Comparison of ENCODE assay signal across 9 mouse cellular contexts in genomic region chr7:142659767-142660650, GRCm38 (mm10). TPM values are rescaled to one million over a fixed set of nuclear protein-coding genes. Genes with fewer than 3 reads are reported as not detected.
DNase-seq lines count a peak whose midpoint lies in the region; ATAC-seq and TF ChIP-seq lines count a peak whose summit lies in the region.
"Had no signal": no experiment of that assay in that cellular context is flagged by ENCODE, and none has a peak within 500 bp of the region (broad histone marks: within the 10 kb centered on the region; RNA-seq: fewer than 3 reads in every experiment).

No protein-coding gene starts in this region.

- H3K27me3 ChIP-seq in lung, embryonic 16.5 days (ENCODE audit: control insufficient read depth, insufficient read depth, low read depth, low read length), result peaks cover 87% of the 10 kb centered on the region
- H3K27me3 ChIP-seq in forebrain, embryonic 11.5 days (ENCODE audit: control insufficient read depth, insufficient read depth, low read length), result peaks cover 97% of the 10 kb centered on the region
- H3K27me3 ChIP-seq in limb, embryonic 14.5 days (ENCODE audit: control insufficient read depth, insufficient read depth, low read length), result peaks cover 81% of the 10 kb centered on the region
- H3K27me3 ChIP-seq in stomach, embryonic 16.5 days (ENCODE audit: control insufficient read depth, insufficient read depth, low read length), result peaks cover 69% of the 10 kb centered on the region

- H3K36me3 ChIP-seq in lung, embryonic 16.5 days (ENCODE audit: control insufficient read depth, insufficient read depth, low read length), result no peaks in the 10 kb centered on the region
- no peaks in the 10 kb centered on the region for H3K36me3 ChIP-seq in forebrain, embryonic 11.5 days (ENCODE audit: control insufficient read depth, insufficient read depth, low read length)
- H3K36me3 ChIP-seq in limb, embryonic 14.5 days (ENCODE audit: control insufficient read depth, insufficient read depth, low read length), result peaks cover 22% of the 10 kb centered on the region
- H3K36me3 ChIP-seq in stomach, embryonic 16.5 days (ENCODE audit: control insufficient read depth, insufficient read depth, low read length), result no peaks in the 10 kb centered on the region

- H3K27ac ChIP-seq in lung, embryonic 16.5 days (ENCODE audit: low read length), result peak overlapping the region; percentile 87
- H3K27ac ChIP-seq in forebrain, embryonic 11.5 days (ENCODE audit: low read depth, low read length), result no peak overlapping the region
- peak overlapping the region; percentile 96 for H3K27ac ChIP-seq in limb, embryonic 14.5 days (replicated peaks; ENCODE audit: low read depth, low read length)
- H3K27ac ChIP-seq in stomach, embryonic 16.5 days (ENCODE audit: low read length), result peak overlapping the region; percentile 91

- 1% methylated on average over 40 of the region's 43 CpGs for WGBS in lung, embryonic 16.5 days
- whole genome bisulfite sequencing in forebrain, embryonic 11.5 days, result under 1% methylated on average over 41 of the region's 43 CpGs
- 1% methylated on average over 39 of the region's 43 CpGs for WGBS in limb, embryonic 14.5 days
- WGBS in stomach, embryonic 16.5 days, result 2% methylated on average over 41 of the region's 43 CpGs

- TF ChIP-seq POLR2A in limb, embryonic 14.5 days (IDR thresholded peaks at IDR 0.05; ENCODE audit: borderline replicate concordance, extremely low read depth, insufficient read depth, insufficient read length), result no peak

- peak; percentile 13; the same call in 1 of the 2 replicates for ATAC-seq in lung, embryonic 16.5 days (ENCODE audit: low read depth)
- ATAC-seq in forebrain, embryonic 11.5 days (replicated peaks; ENCODE audit: low FRiP score), result 0 out of 2 replicates have a peak, but pooled peaks have one; percentile 37
- ATAC-seq in limb, embryonic 14.5 days (ENCODE audit: low FRiP score, low read depth), result 0 out of 2 replicates have a peak, but pooled peaks have one; percentile 3
- peak; percentile 21; the same call in 1 of the 2 replicates for ATAC-seq in stomach, embryonic 16.5 days (ENCODE audit: insufficient read depth, low FRiP score)
- no peak for ATAC-seq in cerebellum, adult (ENCODE audit: insufficient number of reproducible peaks, low FRiP score, low TSS enrichment)

- H3K4me3 ChIP-seq in lung, embryonic 16.5 days (ENCODE audit: low read length), result peak overlapping the region; percentile 56
- peak overlapping the region; percentile 34 for H3K4me3 ChIP-seq in forebrain, embryonic 11.5 days (ENCODE audit: low read depth, low read length)
- H3K4me3 ChIP-seq in limb, embryonic 14.5 days (replicated peaks; ENCODE audit: low read length), result peak overlapping the region; percentile 71
- H3K4me3 ChIP-seq in stomach, embryonic 16.5 days (replicated peaks; ENCODE audit: low read length), result peak overlapping the region; percentile 60

- peak overlapping the region; percentile 76 for H3K4me2 ChIP-seq in lung, embryonic 16.5 days (ENCODE audit: low read depth, low read length)
- peak overlapping the region; percentile 49 for H3K4me2 ChIP-seq in forebrain, embryonic 11.5 days (ENCODE audit: low read depth, low read length, severe bottlenecking)
- H3K4me2 ChIP-seq in limb, embryonic 14.5 days (replicated peaks; ENCODE audit: low read depth, low read length, severe bottlenecking), result peak overlapping the region; percentile 67
- peak overlapping the region; percentile 54 for H3K4me2 ChIP-seq in stomach, embryonic 16.5 days (ENCODE audit: low read depth, low read length)

- H3K4me1 ChIP-seq in lung, embryonic 16.5 days (replicated peaks; ENCODE audit: control insufficient read depth, insufficient read depth, low read length), result peaks cover 31% of the 10 kb centered on the region
- H3K4me1 ChIP-seq in forebrain, embryonic 11.5 days (replicated peaks; ENCODE audit: control insufficient read depth, insufficient read depth, low read length), result peaks cover 12% of the 10 kb centered on the region
- H3K4me1 ChIP-seq in limb, embryonic 14.5 days (ENCODE audit: control insufficient read depth, insufficient read depth, low read length), result peaks cover 3% of the 10 kb centered on the region; the same call in 1 of the 2 replicates
- no peaks in the 10 kb centered on the region; the same call in 1 of the 2 replicates for H3K4me1 ChIP-seq in stomach, embryonic 16.5 days (ENCODE audit: control insufficient read depth, insufficient read depth, low read length)

- no peak for DNase-seq in lung, postnatal 14 days
- no peak for DNase-seq in forebrain, embryonic 11.5 days (ENCODE audit: low spot score)
- no peak for DNase-seq in limb, embryonic 14.5 days (ENCODE audit: low spot score)
- no peak for DNase-seq in urinary bladder, adult 2 months (ENCODE audit: low spot score)
- no peak for DNase-seq in cerebellum, postnatal 25 days

- H3K9ac ChIP-seq in lung, embryonic 16.5 days (ENCODE audit: low read length), result peak overlapping the region; percentile 80
- H3K9ac ChIP-seq in forebrain, embryonic 11.5 days (ENCODE audit: low read length), result peak overlapping the region; percentile 47; the same call in 1 of the 2 replicates
- H3K9ac ChIP-seq in limb, embryonic 14.5 days (ENCODE audit: low read depth, low read length, severe bottlenecking), result peak overlapping the region; percentile 96
- H3K9ac ChIP-seq in stomach, embryonic 16.5 days (ENCODE audit: low read length), result peak overlapping the region; percentile 83

- no peaks in the 10 kb centered on the region for H3K9me3 ChIP-seq in lung, embryonic 16.5 days (ENCODE audit: control insufficient read depth, low read length)
- H3K9me3 ChIP-seq in forebrain, embryonic 11.5 days (ENCODE audit: control insufficient read depth, low read length), result no peaks in the 10 kb centered on the region
- H3K9me3 ChIP-seq in limb, embryonic 14.5 days (ENCODE audit: control insufficient read depth, low read length), result no peaks in the 10 kb centered on the region
- no peaks in the 10 kb centered on the region for H3K9me3 ChIP-seq in stomach, embryonic 16.5 days (replicated peaks; ENCODE audit: control insufficient read depth, low read length)

RNA-seq across cellular contexts. Expression of gene Igf2, which starts 6.6 kb away (rescaled TPM):
- 457 and 496 TPM in 2 replicates for polyA plus RNA-seq in lung, embryonic 16.5 days (2015; fragmentation: Nextera tagmentation; extraction: Ambion mirVana)
- polyA plus RNA-seq in forebrain, embryonic 11.5 days (2014; fragmentation: Nextera tagmentation; extraction: Ambion mirVana), result 121 and 141 TPM in 2 replicates
- 4,240 and 5,416 TPM in 2 replicates for polyA plus RNA-seq in limb, embryonic 14.5 days (2012; rRNA removed)
- polyA plus RNA-seq in limb, embryonic 14.5 days (2014; fragmentation: Nextera tagmentation; extraction: Ambion mirVana), result 1,472 and 1,504 TPM in 2 replicates
- 669 and 788 TPM in 2 replicates for polyA plus RNA-seq in stomach, embryonic 16.5 days (2015; fragmentation: Nextera tagmentation; extraction: Ambion mirVana)
- 11.9 and 21.9 TPM in 2 replicates for polyA plus RNA-seq in urinary bladder, adult 2 months (2012; rRNA removed)

RNA-seq across cellular contexts. Expression of gene Gm49394, which starts 9.7 kb away (rescaled TPM):
- not detected in 2 replicates for polyA plus RNA-seq in lung, embryonic 16.5 days (2015; fragmentation: Nextera tagmentation; extraction: Ambion mirVana)
- not detected in 2 replicates for polyA plus RNA-seq in forebrain, embryonic 11.5 days (2014; fragmentation: Nextera tagmentation; extraction: Ambion mirVana)
- polyA plus RNA-seq in limb, embryonic 14.5 days (2012; rRNA removed), result 1.4 and 2.8 TPM in 2 replicates
- 0.19 and 0.41 TPM in 2 replicates for polyA plus RNA-seq in limb, embryonic 14.5 days (2014; fragmentation: Nextera tagmentation; extraction: Ambion mirVana)
- polyA plus RNA-seq in stomach, embryonic 16.5 days (2015; fragmentation: Nextera tagmentation; extraction: Ambion mirVana), result 0.09 TPM in 1 of 2 replicates, not detected in the other
- polyA plus RNA-seq in urinary bladder, adult 2 months (2012; rRNA removed), result not detected in 2 replicates
- polyA plus RNA-seq: gonadal fat pad, adult 2 months had no signal
